Mouse (Mus musculus) cortical plate, adult 2 months (tissue): Measurements from ENCODE around the gene Supt5. TPM values are rescaled to one million over a fixed set of nuclear protein-coding genes. Genes with fewer than 3 reads are reported as not detected.

ENCODE experiments used
- H3K27ac ChIP-seq: fragments of 200-500 bp; 2 replicates; pipeline ENCODE4 v1.5.1; 2012; ENCODE audit warnings: low read length, control low read depth, inconsistent platforms; ENCODE audit not compliant: insufficient read depth
- H3K4me1 ChIP-seq: fragments of 200-500 bp; 2 replicates; pipeline ENCODE4 v1.6.1; 2011; ENCODE audit warnings: low read length; ENCODE audit not compliant: control insufficient read depth, insufficient read depth
- H3K4me3 ChIP-seq: fragments of 200-500 bp; 2 replicates; pipeline ENCODE4 v1.5.1; 2011; ENCODE audit warnings: mild to moderate bottlenecking, low read length, control low read depth; ENCODE audit not compliant: insufficient read depth
- CTCF ChIP-seq: fragments of 200-500 bp; IDR thresholded peaks from 2 replicates; pipeline ENCODE4 v1.5.1; 2011; ENCODE audit warnings: mild to moderate bottlenecking, control low read depth, low read length; ENCODE audit not compliant: insufficient read depth; ENCODE audit errors: extremely low read depth
- POLR2A ChIP-seq: fragments of 200-500 bp; IDR thresholded peaks from 2 replicates; pipeline ENCODE4 v1.6.1; 2011; ENCODE audit warnings: mild to moderate bottlenecking, low read length, control low read depth; ENCODE audit not compliant: insufficient read depth; ENCODE audit errors: extremely low read depth
- polyA plus RNA-seq: library from polyadenylated mRNA; depleted of rRNA; stranded (reverse); fragments of >200 nt; gene quantifications from 2 replicates; pipeline ENCODE4 v1.2.3, GENCODE M21; 2012

Gene Supt5
- polyA plus RNA-seq, 1 experiment = 112 TPM

DNA sequence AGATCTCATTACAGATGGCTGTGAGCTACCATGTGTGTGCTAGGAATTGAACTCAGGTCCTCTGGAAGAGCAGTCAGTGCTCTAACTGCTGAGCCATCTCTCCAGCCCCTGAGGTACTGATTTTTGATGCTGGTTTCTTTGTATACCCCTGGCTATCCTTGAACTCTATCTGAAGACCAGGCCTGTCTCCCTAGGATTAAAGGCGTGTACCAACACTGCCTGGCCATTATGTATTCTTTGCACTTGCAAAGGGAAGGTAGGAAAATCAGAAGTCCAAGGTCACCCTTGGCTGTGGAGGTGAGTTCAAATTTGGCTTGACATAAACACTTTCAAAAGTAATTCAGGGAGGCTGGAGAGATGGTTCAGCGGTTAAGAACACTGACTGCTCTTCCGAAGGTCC is 16.1 kb upstream of the Supt5 start:
- Histone ChIP-seq H3K4me1 (no peaks in the 10 kb centered on the region), H3K27ac (no peak overlapping the region)
- TF ChIP-seq CTCF (no peak), POLR2A (no peak)

DNA sequence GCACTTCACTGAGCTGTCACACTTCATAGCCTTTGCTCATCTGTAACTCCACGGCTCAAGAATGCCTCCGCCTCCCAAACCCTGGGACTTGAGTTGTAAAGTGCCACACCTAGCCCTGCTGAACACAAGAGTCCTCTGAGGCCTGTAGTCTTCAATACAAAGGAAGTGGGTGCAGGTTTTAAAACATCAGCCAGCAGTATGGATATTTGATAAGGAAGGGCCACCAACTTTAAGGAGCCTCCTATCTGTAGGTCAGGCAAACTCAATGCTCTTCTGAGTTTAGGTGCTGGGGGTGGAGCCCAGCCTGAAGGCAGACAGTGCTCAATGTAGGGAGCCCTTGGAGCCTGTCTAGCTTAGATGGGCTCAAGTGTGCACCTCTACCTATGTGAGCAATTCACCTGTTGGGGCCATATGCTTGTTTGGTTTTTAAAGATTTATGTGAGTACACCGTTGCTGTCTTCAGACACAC is 15.6 kb upstream of the Supt5 start:
- H3K4me3 ChIP-seq = no peak overlapping the region
- no peak for TF ChIP-seq CTCF
- no peak for TF ChIP-seq POLR2A
- no peak overlapping the region for H3K27ac ChIP-seq
- H3K4me1 ChIP-seq = no peaks in the 10 kb centered on the region

More for the DNA sequence above, 16.1 kb upstream of the Supt5 start:
- H3K4me3 ChIP-seq = no peak overlapping the region

DNA sequence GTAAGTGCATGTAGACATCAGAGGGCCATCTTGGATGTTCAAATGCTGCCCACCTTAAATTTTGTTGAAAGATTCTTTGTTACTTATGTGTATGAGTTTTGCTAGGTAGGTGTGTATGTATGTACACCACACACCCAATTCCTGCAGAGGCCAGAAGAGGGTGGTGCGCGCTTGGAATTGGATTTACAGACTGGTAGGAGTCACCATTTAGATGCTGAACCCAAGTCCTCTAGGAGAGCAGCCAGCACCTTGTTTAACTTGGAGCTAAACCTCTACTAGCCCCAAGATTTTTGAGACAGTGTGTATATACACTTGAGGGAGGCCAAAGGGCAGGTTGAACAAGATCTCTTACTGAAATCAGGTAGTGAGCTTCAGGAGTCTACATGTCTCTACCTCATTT is 14.7 kb upstream of the Supt5 start:
- TF ChIP-seq POLR2A (no peak), CTCF (no peak)
- H3K4me1 ChIP-seq = no peaks in the 10 kb centered on the region
- H3K4me3 ChIP-seq = no peak overlapping the region
- no peak overlapping the region for H3K27ac ChIP-seq

DNA sequence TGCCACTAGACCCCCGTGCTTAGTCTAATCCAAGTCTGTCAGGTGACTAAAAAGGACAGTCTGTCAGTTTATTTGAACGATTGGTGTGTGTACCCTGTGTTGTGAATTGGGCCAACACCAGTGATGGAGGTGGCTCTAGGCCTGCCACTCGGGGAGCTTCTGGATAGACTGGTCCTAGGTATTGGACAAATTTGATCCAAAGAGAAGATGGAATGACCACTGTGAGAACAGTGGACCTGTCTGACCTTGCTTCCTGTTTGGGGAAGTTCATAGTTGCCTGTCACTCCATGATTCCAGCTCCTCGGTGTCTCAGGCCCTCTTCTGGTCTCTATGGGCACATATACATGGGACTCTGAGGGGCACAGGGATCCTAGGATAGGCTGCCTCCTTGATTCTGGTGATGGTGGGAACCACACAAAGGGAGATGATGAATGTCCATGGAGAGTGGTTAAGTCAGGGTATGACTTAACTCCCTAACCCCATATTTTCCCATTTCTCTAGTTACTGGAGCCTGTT is 13.2 kb upstream of the Supt5 start:
- peak overlapping the region; percentile 50; the same call in 1 of the 2 replicates for H3K4me3 ChIP-seq
- no peak for TF ChIP-seq CTCF
- TF ChIP-seq POLR2A = no peak
- no peaks in the 10 kb centered on the region for H3K4me1 ChIP-seq
- H3K27ac ChIP-seq = no peak overlapping the region

- peak; percentile 80 for TF ChIP-seq POLR2A
- no peak for TF ChIP-seq CTCF
- no peaks in the 10 kb centered on the region for H3K4me1 ChIP-seq
- H3K4me3 ChIP-seq = peak within 1 kb of the TSS; percentile 50
- peak within 1 kb of the TSS; percentile 44; the same call in 1 of the 2 replicates for H3K27ac ChIP-seq
These were observed 11.8 kb upstream of the Supt5 start, which contains the start of gene Rps16 for GRCm38 (mm10) chr7:28350155-28350883. Rps16 (plus strand) TSS chr7:28350652.

- TF ChIP-seq POLR2A (no peak), CTCF (no peak)
- no peaks in the 10 kb centered on the region for H3K4me1 ChIP-seq
- no peak overlapping the region for H3K4me3 ChIP-seq
- H3K27ac ChIP-seq = no peak overlapping the region
These were observed 10.1 kb upstream of the Supt5 start for GRCm38 (mm10) chr7:28348601-28349000.

DNA sequence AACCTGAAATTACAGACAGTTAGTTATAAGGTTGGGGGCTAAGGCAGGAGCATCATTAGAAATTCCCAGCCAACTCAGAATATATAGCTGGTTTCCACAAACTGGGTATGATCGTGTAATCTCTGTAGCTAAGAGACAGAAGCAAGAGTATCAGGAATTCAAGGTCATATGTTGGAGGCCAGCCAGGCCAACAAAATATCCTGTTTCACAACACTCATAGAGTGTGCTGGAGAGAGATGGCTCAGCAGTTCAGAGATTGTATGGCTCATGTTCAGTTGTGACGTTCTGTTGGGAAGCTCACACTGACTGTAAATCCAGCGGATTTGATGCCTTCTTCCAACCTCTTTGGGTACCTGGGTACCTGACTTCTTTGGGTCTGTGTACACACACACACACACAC is 9.2 kb upstream of the Supt5 start:
- Histone ChIP-seq H3K4me3 (no peak overlapping the region), H3K27ac (no peak overlapping the region), H3K4me1 (no peaks in the 10 kb centered on the region)
- TF ChIP-seq CTCF (no peak), POLR2A (no peak)

- TF ChIP-seq POLR2A (no peak), CTCF (peak; percentile 68)
- no peaks in the 10 kb centered on the region for H3K4me1 ChIP-seq
- H3K4me3 ChIP-seq = no peak overlapping the region
- no peak overlapping the region for H3K27ac ChIP-seq
These were observed 6.1 kb upstream of the Supt5 start for GRCm38 (mm10) chr7:28344637-28345036.

- peaks cover 2% of the 10 kb centered on the region; the same call in 1 of the 2 replicates for H3K4me1 ChIP-seq
- no peak overlapping the region for H3K27ac ChIP-seq
- TF ChIP-seq POLR2A = no peak
- no peak overlapping the region for H3K4me3 ChIP-seq
These were observed 2.8 kb upstream of the Supt5 start for GRCm38 (mm10) chr7:28341381-28341780.
